Mouse (Mus musculus) left cerebral cortex, adult 8-10 months (tissue): ENCODE data around the gene Tnrc6c. TPM values are rescaled to one million over a fixed set of nuclear protein-coding genes. Genes with fewer than 3 reads are reported as not detected.
"Not testable (repeated sequence)": the region's sequence is repeated elsewhere in the genome, so short reads cannot be mapped to it uniquely, and the experiment has no call there.

Experiments used
- DNase-seq, 2 experiments: peaks; one replicate each; pipeline ENCODE4 v3.0.0; 2022; ENCODE audit warnings: low spot score in 2 of 2
- total RNA-seq, 4 experiments: library from RNA; stranded (reverse); gene quantifications; 2 replicates each; pipeline ENCODE4 v1.2.4; 2022

Tnrc6c gene
- total RNA-seq, 4 experiments from 2014 or later, result 54.0 to 61.3 (median 57.8) TPM

GRCm38 (mm10) chr11:117768725-117769682, 114.9 kb downstream of the Tnrc6c start:
- no peak for DNase-seq

GRCm38 (mm10) chr11:117769683-117770047, 115.6 kb downstream of the Tnrc6c start:
- no peak for DNase-seq

- no peak for DNase-seq
Observed at GRCm38 (mm10) chr11:117770407-117770806, 116.3 kb downstream of the Tnrc6c start.

- no peak for DNase-seq
Observed at GRCm38 (mm10) chr11:117772352-117772751, 118.3 kb downstream of the Tnrc6c start.

- DNase-seq, result no peak
Observed at GRCm38 (mm10) chr11:117774925-117775324, 120.8 kb downstream of the Tnrc6c start.

GRCm38 (mm10) chr11:117775540-117775939, 121.5 kb downstream of the Tnrc6c start:
- DNase-seq, result no peak

GRCm38 (mm10) chr11:117776085-117776792, 122.2 kb downstream of the Tnrc6c start:
- no peak for DNase-seq

GRCm38 (mm10) chr11:117777111-117777510, 123.0 kb downstream of the Tnrc6c start:
- DNase-seq, result no peak

- DNase-seq, result no peak
Observed at GRCm38 (mm10) chr11:117778031-117778430, 123.9 kb downstream of the Tnrc6c start.

- DNase-seq, result no peak
Observed at GRCm38 (mm10) chr11:117778851-117779433, 124.9 kb downstream of the Tnrc6c start.

DNA sequence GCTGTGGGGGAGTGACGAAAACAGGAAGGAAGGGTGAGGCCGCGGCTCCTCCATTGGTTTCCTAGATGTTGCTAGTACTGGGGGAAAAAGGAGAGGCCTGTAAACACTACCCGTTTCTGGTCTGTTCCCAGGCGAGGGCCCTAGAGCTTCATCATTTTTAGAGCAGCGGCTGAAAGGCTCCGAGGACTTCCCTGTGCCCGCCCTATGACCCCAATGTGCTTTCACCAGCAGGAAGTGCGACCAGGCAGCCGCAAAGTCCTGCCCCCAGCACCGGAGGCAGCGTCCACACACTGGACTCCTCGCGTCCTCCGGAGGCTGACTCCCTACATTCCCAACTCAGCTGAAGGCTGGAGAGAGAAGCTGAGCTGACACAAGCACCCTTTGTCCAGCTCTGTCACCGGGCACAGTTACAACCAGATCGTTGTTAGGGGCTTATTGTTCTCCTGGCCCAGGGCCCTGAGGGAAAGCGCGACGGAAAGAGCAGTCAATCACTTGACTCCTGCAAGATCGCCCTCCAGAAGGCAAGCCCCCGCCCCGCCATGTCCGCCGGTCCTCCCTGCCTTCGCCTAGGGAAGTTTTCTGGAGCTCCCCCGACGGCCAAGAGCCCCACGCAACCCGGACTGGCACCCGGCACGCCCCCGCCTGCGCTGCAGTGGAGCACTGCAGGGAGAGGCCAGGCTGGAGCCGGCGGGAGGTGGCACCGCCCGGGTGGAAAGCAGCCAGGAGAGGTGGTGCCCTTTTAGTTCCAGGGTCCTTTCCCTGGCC, 125.5 kb downstream of the Tnrc6c start:
- DNase-seq, result no peak

DNA sequence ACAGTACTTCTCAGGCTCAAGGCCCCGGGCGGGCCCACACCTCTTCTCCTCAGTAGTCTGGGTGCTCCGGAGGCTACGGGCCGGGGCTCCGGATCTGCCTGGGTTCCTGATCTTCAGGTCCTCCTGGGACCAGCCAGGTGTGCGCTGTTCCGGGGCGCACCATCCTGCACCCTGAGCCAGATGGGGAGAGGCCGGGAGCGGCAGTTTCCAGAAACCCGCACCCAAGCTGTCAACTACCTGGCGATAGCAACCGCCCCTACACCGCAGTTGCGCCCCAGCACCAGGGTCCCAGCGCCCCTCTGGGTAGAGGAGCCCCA, 126.1 kb downstream of the Tnrc6c start:
- DNase-seq, result no peak

GRCm38 (mm10) chr11:117780582-117781111, 126.6 kb downstream of the Tnrc6c start:
- no peak for DNase-seq

DNA sequence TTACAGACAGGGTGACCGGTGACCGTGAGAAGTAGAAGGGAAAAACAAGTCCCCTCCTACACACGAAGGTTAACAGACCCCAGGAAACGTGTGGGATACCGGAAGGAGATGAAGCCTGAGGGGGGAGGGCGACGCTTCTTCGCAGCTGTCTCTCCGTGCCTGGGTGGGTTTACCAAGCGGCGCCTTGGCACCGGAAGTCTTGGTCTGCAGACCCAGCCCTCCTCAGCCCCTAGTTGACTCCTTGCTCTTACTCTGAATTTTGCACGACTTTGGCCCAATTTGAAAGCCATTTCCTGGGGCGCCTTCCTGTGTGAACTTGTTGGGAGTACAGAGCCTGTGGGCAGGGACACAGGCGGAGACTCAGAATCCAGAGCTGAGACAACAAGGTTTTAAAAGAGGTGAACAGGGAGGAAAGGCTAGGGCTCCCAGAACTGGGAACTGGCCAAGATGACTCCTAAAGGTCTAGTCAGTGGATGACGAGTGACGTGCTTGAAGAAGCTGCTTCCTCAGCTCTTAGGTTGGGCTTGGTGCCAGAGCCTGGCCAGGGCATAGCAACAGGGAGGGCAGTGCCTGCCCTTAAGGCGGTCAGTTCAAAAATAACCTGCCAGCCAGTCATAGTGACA, 127.2 kb downstream of the Tnrc6c start:
- no peak for DNase-seq

- DNase-seq, result no peak
Observed at GRCm38 (mm10) chr11:117781993-117782704, 128.1 kb downstream of the Tnrc6c start, which contains the start of the genes Tmc8 and Tmc6. Gene Tmc8 (plus strand): TSS chr11:117782076. Gene Tmc6 (minus strand): TSS chr11:117782198.

DNA sequence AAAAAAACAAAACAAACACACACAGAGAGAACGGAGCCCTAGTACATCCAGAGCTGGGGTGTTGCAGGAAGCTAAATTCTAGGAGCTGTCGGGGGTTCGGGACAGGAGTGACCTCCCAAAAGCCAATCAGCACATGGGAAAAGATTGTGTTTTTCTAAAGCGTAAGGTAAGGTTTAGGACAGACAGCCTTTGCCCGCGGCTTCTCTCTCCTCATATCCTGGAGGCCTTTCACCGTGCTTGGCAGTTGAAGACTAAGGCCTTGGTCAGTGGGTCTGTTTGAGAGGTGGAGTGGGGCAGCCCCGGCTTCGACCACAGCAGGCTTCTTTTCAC, 128.6 kb downstream of the Tnrc6c start:
- DNase-seq, result no peak

- DNase-seq, result no peak
Observed at GRCm38 (mm10) chr11:117783089-117783488, 129.0 kb downstream of the Tnrc6c start.

- no peak for DNase-seq
Observed at GRCm38 (mm10) chr11:117783683-117784309, 129.7 kb downstream of the Tnrc6c start.

DNA sequence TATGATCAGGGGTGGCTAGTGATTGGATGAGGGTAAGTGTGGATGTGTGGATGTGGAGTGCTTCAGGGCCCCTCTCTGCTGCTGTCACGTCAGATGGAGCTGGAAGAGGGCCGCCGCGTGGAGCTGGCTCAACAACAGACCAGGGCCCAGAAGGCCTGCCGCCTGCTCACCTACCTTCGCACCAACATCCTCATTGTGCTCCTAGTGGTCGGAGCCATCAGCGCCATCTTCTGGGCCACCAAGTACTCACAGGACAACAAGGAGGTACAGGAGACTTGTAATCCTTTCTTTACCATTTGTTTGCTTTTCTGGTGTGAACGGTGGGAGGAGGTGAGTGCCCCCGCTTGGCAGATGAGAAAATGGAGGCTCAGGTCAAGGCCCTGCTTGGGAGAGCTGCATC, 132.2 kb downstream of the Tnrc6c start:
- no peak for DNase-seq

GRCm38 (mm10) chr11:117788481-117788880, 134.4 kb downstream of the Tnrc6c start:
- not testable (repeated sequence) for DNase-seq
